Mouse (Mus musculus): ENCODE measurements around the gene Auts2. TPM values are rescaled to one million over a fixed set of nuclear protein-coding genes. Genes with fewer than 3 reads are reported as not detected.

Auts2 gene
- polyA plus RNA-seq, 1 experiment from 2014 or later = 0.03 TPM

DNA sequence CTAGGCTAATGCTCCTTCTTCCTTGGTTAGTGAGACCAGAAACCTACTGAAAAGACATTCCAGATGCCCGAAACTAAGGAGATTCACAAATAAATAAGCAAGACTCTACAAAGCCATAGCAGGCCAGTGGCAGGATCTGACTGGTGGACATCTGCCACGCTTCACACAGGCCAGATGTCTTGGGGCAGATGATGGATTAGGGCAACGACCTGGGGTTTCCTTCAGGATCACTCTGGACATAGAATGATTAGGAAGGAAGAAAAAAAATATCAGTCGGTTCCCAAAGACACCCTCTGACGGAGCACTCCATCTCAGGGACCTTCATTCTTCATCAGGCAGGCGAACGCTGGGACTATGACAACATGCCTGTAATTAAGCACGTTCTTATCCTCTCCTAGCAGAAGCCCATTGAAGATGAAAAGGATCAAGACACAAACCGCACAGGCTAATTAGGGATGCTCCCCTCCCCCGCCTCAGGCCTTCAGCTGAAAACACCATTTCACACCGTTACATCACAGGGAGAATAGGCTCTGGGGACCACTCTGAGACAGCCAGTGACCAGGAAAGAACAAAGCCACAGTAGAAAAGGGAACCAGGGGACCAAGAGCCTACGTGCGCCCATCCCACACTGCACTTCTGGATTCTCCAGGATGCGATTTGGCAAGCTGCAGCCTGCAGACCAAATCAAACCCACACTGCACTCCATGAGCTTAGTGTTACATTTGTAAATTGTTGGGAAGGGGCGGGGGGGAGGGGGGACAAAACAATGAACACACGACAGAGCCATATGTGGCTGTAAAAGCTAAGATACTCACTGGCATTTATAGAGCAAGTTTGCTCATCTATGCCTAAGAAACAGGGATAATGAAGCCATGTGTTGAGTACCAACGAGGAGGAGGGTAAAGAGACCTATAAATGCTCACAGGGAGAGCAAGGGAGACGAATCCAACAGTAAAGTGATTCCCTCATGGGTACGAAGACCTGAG lies 710.0 kb downstream of the Auts2 start:
- 81% methylated on average over 19 of the region's 19 CpGs for WGBS (ENCODE audit: missing documents)
- no peaks in the 10 kb centered on the region for H3K36me3 ChIP-seq (ENCODE audit: inconsistent target)
- no peak overlapping the region for H3K4me3 ChIP-seq (ENCODE audit: inconsistent target)
- H3K27ac ChIP-seq = no peak overlapping the region
- no peaks in the 10 kb centered on the region for H3K79me2 ChIP-seq (ENCODE audit: inconsistent target)

- no peaks in the 10 kb centered on the region for H3K79me2 ChIP-seq (ENCODE audit: inconsistent target)
- H3K27ac ChIP-seq = no peak overlapping the region
- 88% methylated on average over 6 of the region's 6 CpGs for WGBS (ENCODE audit: missing documents)
- no peaks in the 10 kb centered on the region for H3K36me3 ChIP-seq (ENCODE audit: inconsistent target)
- H3K4me3 ChIP-seq (ENCODE audit: inconsistent target) = no peak overlapping the region
Measured at GRCm38 (mm10) chr5:131830111-131830510, 713.0 kb downstream of the Auts2 start.

- Histone ChIP-seq H3K79me2 (ENCODE audit: inconsistent target) (no peaks in the 10 kb centered on the region), H3K27ac (no peak overlapping the region), H3K36me3 (ENCODE audit: inconsistent target) (no peaks in the 10 kb centered on the region), H3K4me3 (ENCODE audit: inconsistent target) (no peak overlapping the region)
- WGBS (ENCODE audit: missing documents) = 26% methylated on average over 3 of the region's 3 CpGs
Measured at GRCm38 (mm10) chr5:131829248-131829647, 713.9 kb downstream of the Auts2 start.

DNA sequence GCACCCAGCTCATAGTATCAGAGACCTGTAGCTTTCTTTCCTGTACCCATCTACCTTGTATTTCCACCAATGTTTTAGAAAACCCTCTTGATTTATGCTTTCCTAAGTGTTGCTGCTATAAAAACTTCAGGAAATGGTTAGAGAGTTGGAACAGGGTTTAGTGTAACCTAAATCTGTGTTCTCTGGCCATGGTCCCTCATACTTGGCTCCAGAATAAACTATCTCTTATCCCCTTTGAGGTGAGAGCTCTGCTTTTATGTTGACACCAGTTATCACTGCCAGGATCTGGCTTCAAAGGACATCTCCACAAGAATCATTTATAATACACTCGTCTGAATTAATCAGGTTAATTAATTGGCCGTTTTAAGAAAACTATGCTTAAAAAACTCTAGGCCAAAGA lies 714.5 kb downstream of the Auts2 start:
- Histone ChIP-seq H3K36me3 (ENCODE audit: inconsistent target) (no peaks in the 10 kb centered on the region), H3K4me3 (ENCODE audit: inconsistent target) (no peak overlapping the region), H3K79me2 (ENCODE audit: inconsistent target) (no peaks in the 10 kb centered on the region), H3K27ac (no peak overlapping the region)
- 92% methylated on average over 2 of the region's 2 CpGs for WGBS (ENCODE audit: missing documents)

GRCm38 (mm10) chr5:131826362-131827261 lies 716.5 kb downstream of the Auts2 start:
- Histone ChIP-seq H3K79me2 (ENCODE audit: inconsistent target) (no peaks in the 10 kb centered on the region), H3K27ac (no peak overlapping the region), H3K4me3 (ENCODE audit: inconsistent target) (no peak overlapping the region), H3K36me3 (ENCODE audit: inconsistent target) (no peaks in the 10 kb centered on the region)
- WGBS (ENCODE audit: missing documents) = 95% methylated on average over 8 of the region's 8 CpGs

DNA sequence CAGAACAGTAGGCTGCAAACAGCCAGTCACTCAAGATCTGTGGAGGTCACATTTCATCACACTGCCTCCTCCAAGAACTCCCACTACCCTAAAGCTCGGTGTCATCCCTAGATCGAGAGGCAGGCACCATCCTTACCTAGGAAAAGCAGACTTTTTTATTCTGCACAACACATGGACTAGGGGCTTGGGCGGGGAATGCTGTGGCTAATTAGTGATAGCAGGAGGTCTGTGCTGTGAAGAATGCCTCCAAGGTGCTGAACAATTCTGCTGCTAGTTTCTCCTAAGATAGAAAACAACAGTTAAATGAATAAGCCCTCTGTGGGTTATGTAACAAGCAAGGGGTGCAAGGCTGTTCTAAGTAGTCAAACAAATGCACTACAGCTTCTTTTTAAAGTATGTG lies 717.7 kb downstream of the Auts2 start:
- Histone ChIP-seq H3K4me3 (ENCODE audit: inconsistent target) (no peak overlapping the region), H3K79me2 (ENCODE audit: inconsistent target) (no peaks in the 10 kb centered on the region), H3K27ac (no peak overlapping the region), H3K36me3 (ENCODE audit: inconsistent target) (no peaks in the 10 kb centered on the region)
- WGBS (ENCODE audit: missing documents) = 84% methylated on average over 3 of the region's 3 CpGs

DNA sequence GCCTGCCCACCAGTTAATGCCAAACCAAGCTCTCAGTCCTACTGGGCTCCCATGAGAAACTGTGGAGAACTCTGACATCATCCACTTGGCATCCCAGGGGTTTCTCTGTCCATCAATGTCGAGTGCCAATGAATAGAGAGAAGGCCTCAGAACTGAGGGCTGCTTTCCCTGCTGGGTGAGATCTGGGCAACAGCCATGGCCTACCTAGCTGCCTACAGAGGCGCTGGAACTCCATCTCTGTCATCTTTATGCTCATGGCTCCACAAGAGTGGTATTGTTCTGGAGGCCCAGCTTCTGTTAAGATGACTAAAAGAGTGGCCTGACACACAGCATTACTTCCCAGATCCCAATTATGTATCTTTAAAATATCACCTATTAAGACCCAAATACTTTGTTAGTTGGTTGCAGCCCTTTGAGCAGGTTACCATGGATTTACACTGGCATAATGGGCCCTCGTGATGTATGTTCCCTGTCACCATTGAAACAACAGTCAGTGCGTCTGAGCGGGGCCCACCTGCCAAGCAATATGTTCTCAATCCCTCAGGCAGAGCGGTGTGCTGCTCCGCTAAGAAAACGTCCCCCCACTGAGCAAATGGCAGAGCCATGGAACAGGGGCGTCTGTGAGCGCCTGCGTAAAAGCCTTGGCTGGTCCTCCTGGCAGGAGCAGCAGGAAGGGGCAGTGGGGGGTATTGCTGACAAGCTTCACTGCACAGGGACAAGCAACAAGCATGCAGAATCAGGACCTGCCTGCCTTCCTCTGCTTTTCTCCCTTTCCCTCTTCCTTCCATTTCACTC lies 718.8 kb downstream of the Auts2 start:
- no peaks in the 10 kb centered on the region for H3K36me3 ChIP-seq (ENCODE audit: inconsistent target)
- H3K79me2 ChIP-seq (ENCODE audit: inconsistent target) = no peaks in the 10 kb centered on the region
- WGBS (ENCODE audit: missing documents) = 92% methylated on average over 11 of the region's 11 CpGs
- H3K27ac ChIP-seq = no peak overlapping the region
- H3K4me3 ChIP-seq (ENCODE audit: inconsistent target) = no peak overlapping the region

DNA sequence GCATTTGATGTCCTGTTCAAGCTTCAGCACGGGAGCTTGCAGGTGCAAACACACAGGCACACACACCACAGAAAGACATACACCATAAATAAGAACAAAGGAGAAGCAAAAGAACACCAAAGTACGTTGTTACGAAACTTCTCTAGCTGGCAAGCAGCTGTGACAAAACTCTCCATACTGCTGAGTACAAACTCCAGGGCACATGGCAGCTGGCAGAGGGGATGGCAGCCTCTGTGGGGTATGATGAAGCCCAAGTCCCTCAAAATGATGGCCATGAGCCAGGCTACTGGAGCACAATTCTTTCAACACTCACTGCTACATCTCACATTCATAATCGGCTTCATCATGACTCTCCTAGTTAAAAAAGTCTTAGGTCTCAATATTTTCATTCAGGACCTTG lies 721.7 kb downstream of the Auts2 start:
- Histone ChIP-seq H3K4me3 (ENCODE audit: inconsistent target) (no peak overlapping the region), H3K27ac (no peak overlapping the region), H3K36me3 (ENCODE audit: inconsistent target) (no peaks in the 10 kb centered on the region), H3K79me2 (ENCODE audit: inconsistent target) (no peaks in the 10 kb centered on the region)
- 53% methylated on average over 4 of the region's 4 CpGs for WGBS (ENCODE audit: missing documents)

- no peaks in the 10 kb centered on the region for H3K36me3 ChIP-seq (ENCODE audit: inconsistent target)
- 95% methylated on average over 15 of the region's 15 CpGs for WGBS (ENCODE audit: missing documents)
Measured at GRCm38 (mm10) chr5:131819251-131819691, 723.9 kb downstream of the Auts2 start.

GRCm38 (mm10) chr5:131815498-131815897 lies 727.6 kb downstream of the Auts2 start:
- 82% methylated on average over 3 of the region's 3 CpGs for WGBS (ENCODE audit: missing documents)

More at GRCm38 (mm10) chr5:131819251-131819691, 723.9 kb downstream of the Auts2 start:
- no peak overlapping the region for H3K4me3 ChIP-seq (ENCODE audit: inconsistent target)
- H3K27ac ChIP-seq = no peak overlapping the region
- no peaks in the 10 kb centered on the region for H3K79me2 ChIP-seq (ENCODE audit: inconsistent target)

GRCm38 (mm10) chr5:131814503-131815003 lies 728.6 kb downstream of the Auts2 start:
- Histone ChIP-seq H3K27ac (peak overlapping the region; percentile 37), H3K4me3 (ENCODE audit: inconsistent target) (no peak overlapping the region), H3K36me3 (ENCODE audit: inconsistent target) (no peaks in the 10 kb centered on the region), H3K79me2 (ENCODE audit: inconsistent target) (no peaks in the 10 kb centered on the region)
- 60% methylated on average over 9 of the region's 9 CpGs for WGBS (ENCODE audit: missing documents)

More at GRCm38 (mm10) chr5:131815498-131815897, 727.6 kb downstream of the Auts2 start:
- H3K36me3 ChIP-seq (ENCODE audit: inconsistent target) = no peaks in the 10 kb centered on the region
- no peak overlapping the region for H3K27ac ChIP-seq
- no peaks in the 10 kb centered on the region for H3K79me2 ChIP-seq (ENCODE audit: inconsistent target)
- no peak overlapping the region for H3K4me3 ChIP-seq (ENCODE audit: inconsistent target)

DNA sequence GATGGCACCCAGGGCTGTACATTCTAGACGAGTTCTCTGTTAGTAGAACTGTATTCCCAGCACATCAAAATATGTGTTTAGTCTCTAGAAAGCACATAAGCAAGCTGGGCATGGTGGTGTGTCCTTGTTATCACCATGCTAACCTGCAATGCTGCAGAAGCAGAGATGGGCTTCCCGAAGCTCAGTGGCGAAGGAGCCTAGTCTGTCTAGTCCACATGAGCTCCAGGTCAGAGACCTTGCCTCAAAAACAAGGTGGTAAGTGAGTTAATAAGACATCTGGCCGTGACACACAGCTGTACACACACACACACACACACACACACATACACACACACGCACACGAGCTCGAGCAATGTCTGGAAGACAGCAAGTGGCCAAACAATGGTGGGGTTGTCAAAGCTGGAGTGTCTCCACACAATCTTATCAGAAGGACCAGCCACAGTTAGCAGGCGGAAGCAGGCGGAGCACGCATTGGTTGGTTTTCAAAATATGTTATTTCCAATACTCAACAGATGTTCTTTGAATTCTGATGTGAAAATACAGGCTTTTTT lies 729.1 kb downstream of the Auts2 start:
- 77% methylated on average over 9 of the region's 10 CpGs for WGBS (ENCODE audit: missing documents)
- Histone ChIP-seq H3K4me3 (ENCODE audit: inconsistent target) (no peak overlapping the region), H3K36me3 (ENCODE audit: inconsistent target) (no peaks in the 10 kb centered on the region), H3K79me2 (ENCODE audit: inconsistent target) (no peaks in the 10 kb centered on the region), H3K27ac (0 out of 2 replicates have a peak overlapping the region, but pooled peaks have one; percentile 17)

DNA sequence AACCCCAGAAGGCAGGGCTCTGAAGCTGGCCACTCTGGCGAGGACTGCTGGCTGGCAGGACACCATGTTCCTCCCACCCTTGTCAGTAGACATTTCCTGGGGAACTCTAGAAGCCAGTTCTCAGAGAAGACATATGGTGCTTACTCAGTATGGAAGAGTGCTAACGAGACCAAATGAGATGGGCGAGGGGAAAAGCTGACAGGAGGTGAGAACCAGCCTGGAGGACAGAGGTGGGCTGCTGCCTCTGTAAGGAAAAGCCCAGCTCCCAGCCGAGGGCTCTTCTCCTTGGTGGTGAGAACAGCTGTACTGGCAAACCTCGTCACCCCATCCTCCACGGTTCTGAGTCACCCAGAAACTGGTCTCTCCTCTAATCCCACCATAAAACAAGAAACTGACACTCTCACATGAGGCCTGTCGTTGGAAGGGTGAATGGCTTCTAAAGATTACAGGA lies 729.8 kb downstream of the Auts2 start:
- Histone ChIP-seq H3K79me2 (ENCODE audit: inconsistent target) (no peaks in the 10 kb centered on the region), H3K36me3 (ENCODE audit: inconsistent target) (no peaks in the 10 kb centered on the region), H3K4me3 (ENCODE audit: inconsistent target) (no peak overlapping the region), H3K27ac (no peak overlapping the region)
- 72% methylated on average over 7 of the region's 7 CpGs for WGBS (ENCODE audit: missing documents)
